Mouse (Mus musculus) hindbrain, embryonic 14.5 days (tissue): ENCODE results near the gene Cdc42. TPM values are rescaled to one million over a fixed set of nuclear protein-coding genes. Genes with fewer than 3 reads are reported as not detected.
A peak's percentile ranks its signal among the peaks of the same experiment; 100 is the strongest.

Experiments used
- ATAC-seq: fragments of 200-750 bp; cut with Nextera tagmentation; 2 replicates; pipeline ENCODE4 v1.8.0; 2017; ENCODE audit warnings: moderate number of reproducible peaks, mild to moderate bottlenecking, moderate TSS enrichment, moderate library complexity; ENCODE audit not compliant: low FRiP score
- DNase-seq: peaks from one replicate; pipeline ENCODE4 v3.0.0-alpha.2; 2015; ENCODE audit warnings: low spot score
- H3K27ac ChIP-seq: fragments of 300-500 bp; sonication (generic); 2 replicates; pipeline ENCODE4 v1.5.1; 2014; ENCODE audit warnings: mild to moderate bottlenecking, moderate library complexity
- H3K27me3 ChIP-seq: fragments of 300-500 bp; sonication (generic); 2 replicates; pipeline ENCODE4 v1.6.1; 2014; ENCODE audit warnings: mild to moderate bottlenecking, low read length, mixed read lengths; ENCODE audit not compliant: control insufficient read depth, insufficient read depth
- H3K36me3 ChIP-seq: fragments of 300-500 bp; sonication (generic); replicated peaks from 2 replicates; pipeline ENCODE4 v1.6.1; 2014; ENCODE audit not compliant: control insufficient read depth, insufficient read depth
- H3K4me1 ChIP-seq: fragments of 300-500 bp; sonication (generic); replicated peaks from 2 replicates; pipeline ENCODE4 v1.6.1; 2014; ENCODE audit warnings: antibody characterized with exemption, low read length, mixed read lengths; ENCODE audit not compliant: control insufficient read depth, insufficient read depth
- H3K4me2 ChIP-seq: fragments of 300-500 bp; sonication (generic); replicated peaks from 2 replicates; pipeline ENCODE4 v1.6.1; 2014; ENCODE audit warnings: mild to moderate bottlenecking, moderate library complexity
- H3K4me3 ChIP-seq: fragments of 300-500 bp; sonication (generic); replicated peaks from 2 replicates; pipeline ENCODE4 v1.5.1; 2014; ENCODE audit warnings: mild to moderate bottlenecking, low read length
- H3K9ac ChIP-seq: fragments of 300-500 bp; sonication (generic); 2 replicates; pipeline ENCODE4 v1.6.1; 2014
- H3K9me3 ChIP-seq: fragments of 300-500 bp; sonication (generic); 2 replicates; pipeline ENCODE4 v1.6.1; 2016; ENCODE audit warnings: low read length; ENCODE audit not compliant: control insufficient read depth
- WGBS: fragments of 180-500 bp; shearing (Covaris S2); extraction: QIAGEN DNeasy Blood & Tissue Kit; methylation state at CpG from one replicate; pipeline ENCODE4 v1.1.7; 2014; 5-methylcytosine and 5-hydroxymethylcytosine counted together
- polyA plus RNA-seq: library from polyadenylated mRNA; unstranded; fragments of >200 nt; fragmentation: Nextera tagmentation; extraction: Ambion mirVana; gene quantifications from 2 replicates; pipeline ENCODE4 v1.2.1, GENCODE M21; 2014

The Cdc42 gene
- polyA plus RNA-seq, 1 experiment from 2014 or later, result 1,007 TPM

DNA sequence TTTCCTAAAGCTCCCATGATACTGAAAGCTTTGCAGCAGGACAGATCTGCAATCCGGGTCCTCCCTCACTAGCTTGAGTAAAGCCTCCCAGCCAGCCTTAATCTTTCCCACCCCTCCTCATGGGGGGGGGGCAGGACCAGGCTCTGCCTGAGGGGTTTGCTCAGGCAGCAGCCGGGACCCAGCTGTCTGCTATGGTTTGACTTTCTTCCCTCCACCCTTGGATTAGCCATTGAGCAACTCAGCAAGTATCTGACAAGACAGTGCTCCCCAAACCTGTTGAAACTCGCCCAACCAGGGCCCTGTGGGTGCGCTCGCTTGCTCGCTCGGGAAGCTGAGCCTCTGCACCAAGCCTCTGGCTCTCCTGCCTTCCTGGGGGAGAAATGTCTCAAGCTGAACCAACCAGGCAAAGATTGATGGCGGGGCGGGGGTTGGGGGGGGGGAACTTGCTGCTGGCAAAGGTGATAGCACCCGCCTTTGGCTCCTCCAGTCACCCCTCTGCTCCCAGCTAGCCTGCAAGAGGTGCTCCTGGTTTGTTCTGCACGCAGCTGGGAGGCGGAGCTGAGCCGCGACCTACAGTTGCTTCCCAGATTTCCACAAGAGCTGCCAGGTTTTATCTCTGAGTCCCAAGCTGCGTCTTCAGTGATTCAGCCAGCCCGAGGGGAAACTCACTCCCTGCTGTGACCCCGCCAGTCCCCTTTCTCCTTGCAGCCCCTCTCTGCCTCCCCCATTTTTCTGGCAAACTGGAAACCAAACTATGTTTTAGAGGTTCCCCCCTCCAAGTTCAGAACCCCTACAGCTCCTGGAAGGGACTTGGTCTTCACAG, 74.7 kb downstream of the Cdc42 start:
- Histone ChIP-seq H3K27ac (no peak overlapping the region), H3K36me3 (no peaks in the 10 kb centered on the region), H3K9me3 (no peaks in the 10 kb centered on the region), H3K27me3 (peaks cover 42% of the 10 kb centered on the region), H3K4me1 (peaks cover 11% of the 10 kb centered on the region), H3K9ac (no peak overlapping the region), H3K4me3 (no peak overlapping the region), H3K4me2 (no peak overlapping the region)
- no peak for DNase-seq
- ATAC-seq, result no peak
- 13% methylated on average over 17 of the region's 17 CpGs for WGBS

DNA sequence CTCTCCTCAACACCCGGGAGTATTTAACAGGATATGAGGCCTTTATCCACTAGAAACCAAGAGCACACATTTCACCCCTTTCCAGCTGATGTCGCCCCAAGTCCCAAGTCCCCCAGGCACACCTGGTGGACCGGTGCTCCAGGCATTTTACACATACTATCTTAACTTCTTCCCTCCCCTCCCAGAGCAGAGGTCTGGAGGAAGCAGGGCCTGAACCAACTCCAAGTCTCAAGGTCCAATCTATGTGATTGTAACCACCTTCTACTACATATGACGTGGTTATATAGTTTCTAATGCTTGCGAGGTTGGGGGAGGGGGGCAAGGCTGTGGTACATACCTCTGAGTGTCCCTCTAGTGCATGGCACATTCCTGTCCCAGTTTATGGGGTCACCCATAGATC, 75.4 kb downstream of the Cdc42 start:
- Histone ChIP-seq H3K4me2 (no peak overlapping the region), H3K36me3 (no peaks in the 10 kb centered on the region), H3K27me3 (peaks cover 45% of the 10 kb centered on the region), H3K4me3 (no peak overlapping the region), H3K9me3 (no peaks in the 10 kb centered on the region), H3K27ac (no peak overlapping the region), H3K4me1 (peaks cover 15% of the 10 kb centered on the region), H3K9ac (no peak overlapping the region)
- ATAC-seq (no peak), DNase-seq (no peak)
- WGBS, result 79% methylated on average over 5 of the region's 5 CpGs

DNA sequence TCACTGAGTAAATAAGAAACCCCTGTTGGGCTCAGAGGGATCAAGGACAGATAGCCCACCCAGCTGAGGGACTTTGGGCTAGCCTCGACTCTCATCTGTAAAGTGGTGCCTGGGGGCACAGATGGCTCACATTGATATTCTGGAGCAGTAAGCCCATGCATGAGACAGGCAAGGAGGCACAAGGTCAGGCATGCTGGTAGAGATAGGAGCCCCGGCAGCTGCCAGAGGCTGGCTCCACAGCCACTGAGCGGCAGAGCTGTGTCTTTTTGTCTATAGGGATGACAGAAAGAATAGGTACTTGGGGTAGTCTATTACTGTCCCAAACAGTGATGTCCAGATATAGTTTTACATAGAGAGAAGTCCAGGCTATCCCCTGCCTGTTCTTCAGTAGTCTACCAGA, 76.2 kb downstream of the Cdc42 start:
- 70% methylated on average over 3 of the region's 3 CpGs for WGBS
- no peaks in the 10 kb centered on the region for H3K9me3 ChIP-seq

DNA sequence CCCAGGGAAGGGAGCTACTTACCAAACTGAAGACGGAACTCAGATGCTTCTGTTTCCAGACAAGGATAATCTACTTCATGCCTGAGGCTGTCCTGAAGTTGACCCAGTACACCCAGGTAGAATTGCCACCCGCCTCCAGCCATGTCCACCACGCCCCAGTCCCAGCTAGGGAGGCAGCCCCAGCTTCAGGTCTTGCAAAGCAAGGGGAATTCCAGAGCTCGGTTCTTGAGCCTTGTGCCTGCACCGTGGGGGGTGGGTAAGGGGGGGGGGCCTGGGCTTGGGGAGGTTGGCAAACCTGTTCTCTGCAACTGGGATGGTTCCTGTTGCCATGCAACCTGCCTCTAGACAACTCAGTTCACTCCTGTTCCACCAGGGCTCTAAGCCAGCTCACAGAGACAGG, 78.2 kb downstream of the Cdc42 start:
- no peak overlapping the region for H3K9ac ChIP-seq
- H3K27ac ChIP-seq, result no peak overlapping the region

More for the DNA sequence above, 76.2 kb downstream of the Cdc42 start:
- DNase-seq (no peak), ATAC-seq (no peak)
- H3K36me3 ChIP-seq, result no peaks in the 10 kb centered on the region
- peaks cover 51% of the 10 kb centered on the region for H3K27me3 ChIP-seq
- H3K4me1 ChIP-seq, result peaks cover 19% of the 10 kb centered on the region
- no peak overlapping the region for H3K9ac ChIP-seq
- H3K4me2 ChIP-seq, result no peak overlapping the region
- H3K27ac ChIP-seq, result no peak overlapping the region
- no peak overlapping the region for H3K4me3 ChIP-seq

DNA sequence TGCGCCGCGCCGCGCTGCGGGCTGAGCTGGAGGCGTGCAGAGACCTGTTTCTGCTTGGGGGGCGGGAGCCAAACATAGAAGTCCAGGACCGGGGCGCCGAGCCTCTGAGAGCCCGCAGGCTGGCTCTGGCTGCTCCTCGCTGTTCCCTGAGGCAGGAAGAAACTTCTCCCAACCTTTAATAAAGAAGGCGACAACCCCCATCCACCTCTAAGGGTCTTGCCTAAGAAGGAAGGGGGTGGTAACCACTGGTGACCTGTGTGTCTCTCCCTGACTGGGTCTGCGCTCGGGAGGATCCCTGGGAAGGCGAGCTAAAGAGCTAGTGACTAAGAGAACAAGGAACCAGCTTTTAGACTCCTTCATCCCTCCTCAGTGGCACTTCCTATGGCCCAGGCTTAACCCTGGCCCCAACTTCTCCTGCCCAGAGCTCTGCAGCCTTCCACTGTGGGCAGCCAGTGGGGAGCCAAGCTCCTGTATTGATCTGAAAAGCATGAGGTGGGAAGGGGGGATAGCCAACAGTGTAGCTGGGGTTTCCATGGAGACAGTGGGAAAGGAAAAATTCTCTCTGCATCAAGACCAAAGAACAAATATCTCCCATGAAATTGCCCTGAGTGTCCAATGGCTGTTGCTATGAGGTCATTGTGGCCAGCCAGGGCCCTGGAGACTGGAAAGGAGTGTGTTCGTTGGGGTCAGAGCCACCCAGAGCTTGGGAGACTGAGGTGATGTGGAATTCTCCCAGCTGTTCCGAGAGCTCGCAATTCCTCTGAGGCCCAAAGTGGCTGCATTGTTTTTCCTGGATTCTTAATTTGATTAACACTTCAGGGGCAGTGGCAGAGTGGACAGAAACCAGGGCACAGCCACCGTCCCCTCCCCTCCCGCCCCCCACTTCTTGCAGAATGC, 79.1 kb downstream of the Cdc42 start:
- WGBS, result 1% methylated on average over 22 of the region's 22 CpGs
- H3K27ac ChIP-seq, result no peak overlapping the region
- H3K4me2 ChIP-seq, result peak overlapping the region; percentile 97
- DNase-seq (peak; percentile 51), ATAC-seq (no peak)
- peak overlapping the region; percentile 52 for H3K4me3 ChIP-seq
- H3K9me3 ChIP-seq, result no peaks in the 10 kb centered on the region
- H3K27me3 ChIP-seq, result peaks cover 55% of the 10 kb centered on the region
- peak overlapping the region; percentile 61 for H3K9ac ChIP-seq
- no peaks in the 10 kb centered on the region for H3K36me3 ChIP-seq
- H3K4me1 ChIP-seq, result peaks cover 19% of the 10 kb centered on the region

More for the DNA sequence above, 78.2 kb downstream of the Cdc42 start:
- Histone ChIP-seq H3K36me3 (no peaks in the 10 kb centered on the region), H3K4me1 (peaks cover 19% of the 10 kb centered on the region), H3K27me3 (peaks cover 62% of the 10 kb centered on the region), H3K4me2 (peak overlapping the region; percentile 97; the same call in 1 of the 2 replicates), H3K4me3 (no peak overlapping the region), H3K9me3 (no peaks in the 10 kb centered on the region)
- ATAC-seq (no peak), DNase-seq (no peak)
- WGBS, result 14% methylated on average over 5 of the region's 5 CpGs

DNA sequence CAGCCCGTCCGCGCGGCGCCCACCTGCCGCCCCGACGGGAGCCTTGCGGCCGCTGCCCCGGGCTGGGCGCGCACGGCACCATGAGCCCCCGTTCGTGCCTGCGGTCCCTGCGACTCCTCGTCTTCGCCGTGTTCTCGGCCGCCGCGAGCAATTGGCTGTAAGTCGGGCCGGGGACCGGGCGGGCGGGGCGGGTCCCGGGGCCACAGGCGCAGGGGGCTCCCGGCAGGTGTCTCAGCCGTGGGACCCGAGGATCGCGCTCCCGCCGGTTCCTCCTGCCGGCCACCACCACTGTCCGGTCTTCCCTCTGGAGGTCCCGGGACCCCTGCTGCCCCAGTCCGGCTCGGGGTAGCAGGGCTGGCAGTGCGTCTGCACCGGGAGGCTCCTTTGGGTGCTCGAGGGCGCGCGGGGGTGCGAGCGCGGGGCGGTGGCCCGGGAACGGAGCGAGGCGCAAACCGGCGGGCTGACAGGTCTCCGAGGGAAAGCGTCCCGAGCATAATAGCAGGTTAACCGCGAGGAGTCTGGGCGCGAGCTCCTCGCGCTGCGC, 79.8 kb downstream of the Cdc42 start:
- DNase-seq (no peak), ATAC-seq (0 out of 2 replicates have a peak, but pooled peaks have one; percentile 13)
- Histone ChIP-seq H3K27me3 (peaks cover 50% of the 10 kb centered on the region), H3K4me3 (peak overlapping the region; percentile 52), H3K4me1 (peaks cover 19% of the 10 kb centered on the region), H3K36me3 (no peaks in the 10 kb centered on the region), H3K9me3 (no peaks in the 10 kb centered on the region), H3K4me2 (peak overlapping the region; percentile 97), H3K9ac (peak overlapping the region; percentile 61), H3K27ac (no peak overlapping the region)
- WGBS, result 0% methylated on average over 68 of the region's 71 CpGs

DNA sequence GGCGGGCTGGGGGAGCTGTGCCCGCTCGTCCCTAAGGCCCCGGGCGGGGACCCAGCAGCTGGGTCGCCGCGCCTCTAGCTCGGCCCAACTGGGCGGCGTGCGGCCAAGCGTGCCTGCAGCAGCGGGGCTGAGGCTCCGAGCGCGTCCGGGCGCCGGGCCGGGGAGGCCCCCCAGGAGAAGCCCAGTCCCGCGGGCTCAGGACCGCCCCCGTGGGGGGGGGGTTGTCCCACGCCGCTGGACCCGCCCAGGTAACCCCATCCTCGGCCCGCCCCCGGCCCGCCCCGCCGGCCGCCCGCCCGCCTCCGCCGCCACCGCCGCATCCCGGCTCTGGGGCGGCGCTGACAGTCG, 80.4 kb downstream of the Cdc42 start, which contains the start of gene Wnt4:
Wnt4 (plus strand) TSS at position 324 of the 348 bp plus-strand sequence.
- WGBS, result 4% methylated on average over 23 of the region's 45 CpGs
- peaks cover 50% of the 10 kb centered on the region for H3K27me3 ChIP-seq
- H3K9me3 ChIP-seq, result no peaks in the 10 kb centered on the region
- peak; percentile 61; the same call in 1 of the 2 replicates for ATAC-seq
- peak; percentile 53 for DNase-seq
- peaks cover 19% of the 10 kb centered on the region for H3K4me1 ChIP-seq
- no peak within 1 kb of the TSS for H3K27ac ChIP-seq
- peak within 1 kb of the TSS; percentile 52 for H3K4me3 ChIP-seq
- peak within 1 kb of the TSS; percentile 97 for H3K4me2 ChIP-seq
- H3K36me3 ChIP-seq, result no peaks in the 10 kb centered on the region
- peak within 1 kb of the TSS; percentile 61 for H3K9ac ChIP-seq

DNA sequence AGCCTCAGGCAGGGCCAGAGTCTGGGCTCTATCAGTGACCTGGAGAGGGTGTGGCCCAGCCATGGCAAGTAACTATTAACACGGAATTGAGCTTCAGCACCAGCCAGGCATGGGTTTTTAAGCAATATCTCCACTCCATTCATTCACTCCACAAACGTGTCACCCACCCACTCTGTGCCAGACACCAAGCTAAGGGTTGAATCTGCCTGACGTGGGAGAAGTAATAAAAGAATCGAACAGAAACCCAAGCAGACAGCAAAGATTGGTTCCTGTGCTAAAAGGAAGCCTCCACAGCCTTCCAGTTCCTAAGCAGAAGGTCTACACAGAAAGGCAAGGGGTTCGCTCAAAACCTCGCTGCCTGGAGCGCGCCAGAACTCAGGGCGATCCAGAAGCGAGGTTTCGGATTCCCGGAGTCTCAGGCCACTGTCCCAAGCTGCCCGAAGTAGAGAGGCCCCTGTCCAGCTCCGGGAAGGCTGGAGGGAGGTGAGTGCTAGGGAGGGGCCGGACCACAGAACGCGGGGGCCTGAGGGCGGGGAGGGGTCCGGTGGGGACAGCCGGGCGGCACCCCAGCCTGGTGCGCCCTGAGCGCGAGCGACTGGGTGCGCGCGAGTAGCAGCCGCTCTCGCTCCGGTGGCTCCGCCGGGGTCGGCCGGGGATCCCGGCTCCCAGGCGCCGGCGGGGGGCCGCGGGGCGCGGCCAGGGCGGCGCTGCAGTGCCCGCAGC, 80.9 kb downstream of the Cdc42 start:
- DNase-seq (no peak), ATAC-seq (no peak)
- Histone ChIP-seq H3K27ac (no peak overlapping the region), H3K4me3 (peak overlapping the region; percentile 52), H3K9me3 (no peaks in the 10 kb centered on the region), H3K4me2 (peak overlapping the region; percentile 97), H3K27me3 (peaks cover 48% of the 10 kb centered on the region), H3K36me3 (no peaks in the 10 kb centered on the region), H3K9ac (peak overlapping the region; percentile 61), H3K4me1 (peaks cover 19% of the 10 kb centered on the region)
- 3% methylated on average over 22 of the region's 46 CpGs for WGBS
